Mouse (Mus musculus) frontal cortex, adult (tissue): ENCODE measurements around the gene Usp47.

ENCODE experiments used
- ATAC-seq: cut with Nextera tagmentation; 2 replicates; pipeline ENCODE4 v1.9.2; 2017; ENCODE audit warnings: mild to moderate bottlenecking, moderate library complexity, mixed read lengths; ENCODE audit not compliant: low TSS enrichment

The Usp47 gene

DNA sequence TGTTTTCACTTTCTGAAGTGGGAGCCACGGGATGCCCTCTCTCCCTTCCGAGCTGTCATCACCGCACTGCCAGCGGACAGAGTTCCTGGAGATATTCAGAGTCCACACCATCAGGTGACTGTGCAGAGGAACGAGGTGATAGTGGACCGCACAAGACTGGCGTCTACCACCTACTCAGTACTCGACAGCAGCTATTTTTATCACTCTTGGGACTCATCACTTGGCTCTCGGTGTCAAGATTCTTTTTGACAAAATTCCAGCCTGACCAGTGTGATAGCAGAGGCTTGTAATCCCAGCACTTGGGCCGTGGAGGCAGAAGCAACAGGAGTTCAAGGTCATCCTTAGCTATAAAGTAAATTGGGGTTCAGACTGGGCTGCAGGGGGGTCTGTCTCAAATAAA is 125.8 kb downstream of the Usp47 start:
- ATAC-seq, result no peak

DNA sequence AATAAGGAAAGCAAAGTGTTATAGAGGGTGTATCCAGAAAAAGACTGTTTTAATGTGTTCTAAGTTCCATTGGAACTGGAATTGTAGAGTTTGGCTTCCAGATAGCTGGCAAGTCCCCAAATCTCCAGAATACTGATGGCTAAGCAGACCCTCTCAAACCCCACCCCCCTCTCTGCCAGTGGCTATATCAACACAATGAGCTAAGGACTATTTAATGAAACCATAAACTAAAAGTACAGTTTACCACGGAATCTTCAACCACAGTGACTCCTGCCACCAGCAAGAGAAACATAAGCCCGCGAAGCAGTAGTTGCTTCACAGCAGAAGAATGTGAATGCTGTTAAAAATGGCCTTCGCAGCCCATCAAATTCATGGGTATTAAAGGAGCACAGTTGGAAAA is 131.1 kb downstream of the Usp47 start:
- ATAC-seq, result no peak

DNA sequence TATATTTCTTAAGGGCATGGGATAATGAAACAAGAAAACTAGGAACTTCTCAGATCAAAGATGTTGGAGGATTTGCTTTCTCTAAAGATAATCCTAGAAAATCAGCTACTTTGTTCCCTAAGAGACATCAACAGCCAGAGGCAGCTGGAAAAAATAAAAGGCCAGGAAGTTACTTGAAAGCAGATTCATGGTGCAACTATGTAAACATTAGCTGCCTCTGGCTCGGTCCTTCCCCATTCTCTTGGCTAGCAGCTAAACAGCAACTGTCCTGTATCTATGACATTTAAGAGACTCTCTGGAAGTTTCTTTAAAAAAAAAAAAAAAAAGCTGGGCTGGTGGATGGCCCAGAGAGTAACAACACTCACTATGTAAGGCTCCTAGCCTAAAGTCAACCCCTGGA is 131.9 kb downstream of the Usp47 start:
- ATAC-seq, result no peak

DNA sequence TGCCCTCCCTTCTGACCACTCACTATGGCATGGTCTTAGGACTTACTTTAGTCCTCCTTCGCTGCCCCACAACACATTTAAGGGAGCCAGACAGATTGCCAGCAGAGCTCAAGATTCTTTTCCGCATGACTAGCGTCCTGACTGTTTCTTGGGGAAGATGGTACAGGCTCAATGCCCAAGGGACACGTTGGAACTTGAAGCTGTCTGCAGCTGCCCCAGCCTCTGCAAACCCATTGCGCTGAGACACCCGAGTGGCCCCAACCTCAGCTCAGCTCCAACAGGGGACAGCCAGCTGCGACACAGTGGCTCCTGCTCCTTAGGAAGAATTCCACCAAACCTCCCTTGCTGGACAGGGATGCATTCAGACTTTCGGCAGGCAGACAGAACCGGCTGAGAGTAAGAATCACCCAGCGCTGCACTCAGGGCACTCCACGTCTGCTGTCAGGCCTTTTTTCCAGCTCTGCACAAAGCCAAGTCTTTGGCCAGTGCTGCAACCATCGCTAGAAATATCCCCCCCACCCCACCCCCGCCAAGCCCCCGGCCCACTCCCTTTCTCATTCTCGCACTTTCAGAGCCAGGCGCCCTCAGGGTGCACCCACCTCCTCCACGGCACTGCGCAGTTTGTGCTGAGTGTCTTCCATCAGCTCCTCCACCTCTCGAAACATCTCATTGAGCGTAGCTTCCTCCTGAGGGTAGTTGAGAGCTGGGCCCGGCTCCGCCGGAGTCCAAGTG is 134.4 kb downstream of the Usp47 start:
- peak; percentile 22; the same call in 1 of the 2 replicates for ATAC-seq

DNA sequence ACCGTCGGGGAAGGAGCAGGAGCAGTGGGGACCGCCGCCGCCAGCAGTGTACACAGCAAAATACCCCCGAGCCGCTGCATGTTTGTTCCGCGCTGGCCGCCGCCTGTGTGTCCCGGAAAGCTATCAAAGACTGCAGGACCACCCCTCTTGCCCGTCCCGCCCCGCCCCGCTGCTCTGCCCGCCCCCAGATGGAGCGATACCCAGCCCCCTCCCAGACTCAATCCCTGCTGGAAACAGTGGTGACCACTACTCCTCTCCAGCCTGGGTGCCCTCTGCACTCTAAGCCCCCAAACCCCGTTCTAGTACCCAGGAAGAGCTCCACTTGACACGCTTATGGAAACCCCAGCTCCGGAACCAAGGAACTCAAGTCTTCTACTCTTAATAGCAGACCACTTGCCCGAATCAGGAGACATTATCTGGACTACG is 135.0 kb downstream of the Usp47 start:
- ATAC-seq, result no peak; the same call in none of the 2 replicates

DNA sequence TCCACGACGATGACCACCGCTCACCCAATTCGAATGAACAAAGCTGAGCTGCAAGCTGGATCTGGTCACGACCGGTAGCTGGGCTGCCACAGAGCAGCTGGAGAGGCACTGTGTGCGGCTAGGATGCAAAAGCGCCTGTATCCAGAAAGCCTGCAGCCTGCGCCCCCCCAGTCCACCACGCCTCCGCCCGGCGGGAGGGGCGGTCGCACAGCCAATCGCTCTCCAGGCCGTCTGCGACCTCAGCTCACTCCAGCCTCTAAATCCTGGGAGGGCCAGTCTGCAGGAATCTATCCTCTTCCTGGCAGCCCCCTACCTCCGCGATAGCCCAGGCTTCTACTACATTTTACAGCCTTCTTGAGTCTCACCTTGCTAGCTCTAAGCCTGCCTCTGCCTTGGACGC is 135.6 kb downstream of the Usp47 start, which contains the start of gene Dkk3:
Gene Dkk3 (minus strand): TSS at position 116 of the 400 bp plus-strand sequence.
- ATAC-seq, result peak; percentile 51

DNA sequence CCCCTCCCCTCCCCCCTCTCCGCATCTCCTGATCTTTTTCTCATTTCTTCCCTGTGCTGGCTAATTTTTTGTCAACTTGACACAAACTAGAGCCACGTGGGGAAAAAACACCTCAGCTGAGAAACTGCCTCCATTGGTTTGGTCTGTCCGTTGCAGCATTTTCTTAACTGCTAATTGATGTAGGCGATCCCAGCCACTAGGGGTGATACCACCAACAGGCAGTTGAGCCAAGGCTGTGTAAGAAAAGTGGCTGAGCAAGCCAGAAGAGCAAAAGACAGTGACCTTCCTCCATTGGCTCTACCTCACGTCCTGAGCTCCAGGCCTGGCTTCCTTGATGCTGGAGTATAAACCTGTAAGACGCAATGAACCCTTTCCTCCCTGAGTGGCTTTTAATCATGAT is 136.5 kb downstream of the Usp47 start:
- no peak for ATAC-seq
